Mouse (Mus musculus): Measurements from ENCODE around the gene Cep170b. TPM values are rescaled to one million over a fixed set of nuclear protein-coding genes. Genes with fewer than 3 reads are reported as not detected.

The Cep170b gene
- polyA plus RNA-seq (2014; fragmentation: Illumina TruSeq; extraction: RNeasy Lipid Tissue Mini Kit (QIAGEN cat#74804); ENCODE audit: insufficient read depth, low read depth, low replicate concordance), result 15.9 TPM

DNA sequence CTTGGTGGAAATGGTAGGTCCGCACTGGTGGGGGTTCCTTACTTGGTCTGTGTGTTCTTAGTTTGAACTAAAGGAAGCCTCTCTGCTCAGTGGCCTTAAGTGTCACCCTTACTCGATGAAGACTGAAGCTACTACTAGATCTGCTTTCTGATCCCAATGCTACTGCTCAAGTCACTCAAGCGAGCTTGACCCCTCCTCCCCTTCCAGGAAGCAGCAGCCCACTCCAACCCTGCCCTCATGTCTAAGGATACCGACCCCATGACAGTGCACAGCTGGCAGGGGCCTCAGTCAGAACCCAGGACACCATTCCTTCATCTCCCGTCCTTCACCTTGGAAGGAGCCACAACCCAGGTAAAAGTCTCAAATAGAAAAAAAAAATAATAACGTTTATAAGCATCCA lies at the start of gene Cep170b:
Cep170b (plus strand) TSS at position 240 of the 400 bp plus-strand sequence.

DNA sequence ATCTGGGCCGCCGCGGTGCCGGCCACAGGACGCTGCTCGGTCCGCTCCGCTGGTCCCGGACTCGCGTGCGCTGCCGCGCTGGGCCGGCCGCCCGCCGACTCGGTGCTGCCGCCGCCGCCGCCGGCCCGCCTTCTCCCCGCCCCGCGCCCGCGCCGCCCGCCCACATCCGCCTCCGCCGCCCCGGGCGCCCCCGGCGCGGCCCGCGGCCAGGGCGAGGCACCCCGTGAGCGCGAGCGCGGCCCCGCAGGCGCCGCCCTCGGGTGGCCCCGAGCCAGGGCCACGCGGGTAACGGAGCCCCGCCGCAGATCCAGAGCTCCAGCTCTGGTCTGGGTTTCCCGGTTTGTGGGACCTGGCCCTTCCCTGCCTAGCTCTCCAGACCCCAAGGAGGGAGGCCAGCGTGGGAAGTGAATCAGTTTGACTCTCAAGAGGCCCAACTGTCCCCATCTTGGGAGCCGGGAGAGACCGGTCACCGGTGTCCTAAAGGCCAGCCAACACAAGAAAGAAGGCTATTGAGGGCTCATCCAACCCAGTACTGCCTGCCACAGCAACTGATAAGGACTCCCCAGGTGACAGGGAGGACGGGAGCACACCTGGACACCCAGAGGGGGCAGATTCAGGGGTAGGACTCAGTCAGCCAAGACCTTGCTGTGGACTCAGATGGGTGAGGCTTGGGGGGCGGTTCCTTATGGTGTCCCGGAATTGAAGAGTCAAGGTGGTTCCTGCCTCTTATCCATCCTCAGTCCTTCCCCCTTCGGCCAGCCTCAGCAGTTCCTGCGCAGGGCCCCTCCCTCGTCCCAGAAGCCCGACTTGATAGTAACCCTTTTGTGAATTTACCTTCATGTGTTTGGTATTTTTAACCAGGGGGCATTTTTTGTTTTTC lies 45.9 kb upstream of the Cep170b start, which contains the start of gene Akt1:
Akt1 (minus strand) TSS at position 753 of the 880 bp plus-strand sequence.

GRCm38 (mm10) chr12:112678555-112679026 lies 41.7 kb upstream of the Cep170b start, which contains the start of gene Zbtb42:
TSS of gene Zbtb42 (plus strand) at chr12:112678828.

GRCm38 (mm10) chr12:112760154-112760926 lies 40.1 kb downstream of the Cep170b start, which contains the start of gene Pld4:
TSS of gene Pld4 (plus strand) at chr12:112760655.

Other genes with a start within 250 kb of the Cep170b start
- 2.6 TPM for gene A530016L24Rik, start 231.0 kb upstream of the Cep170b start, polyA plus RNA-seq (2014; fragmentation: Illumina TruSeq; extraction: RNeasy Lipid Tissue Mini Kit (QIAGEN cat#74804); ENCODE audit: insufficient read depth, low read depth, low replicate concordance)
- gene Tmem179, start 203.7 kb upstream of the Cep170b start, polyA plus RNA-seq (2014; fragmentation: Illumina TruSeq; extraction: RNeasy Lipid Tissue Mini Kit (QIAGEN cat#74804); ENCODE audit: insufficient read depth, low read depth, low replicate concordance), result not detected
- gene Inf2, start 131.7 kb upstream of the Cep170b start, polyA plus RNA-seq (2014; fragmentation: Illumina TruSeq; extraction: RNeasy Lipid Tissue Mini Kit (QIAGEN cat#74804); ENCODE audit: insufficient read depth, low read depth, low replicate concordance), result 13.3 TPM
- 17.3 TPM for gene Adssl1, start 100.4 kb upstream of the Cep170b start, polyA plus RNA-seq (2014; fragmentation: Illumina TruSeq; extraction: RNeasy Lipid Tissue Mini Kit (QIAGEN cat#74804); ENCODE audit: insufficient read depth, low read depth, low replicate concordance)
- 64.2 TPM for gene Siva1, start 75.8 kb upstream of the Cep170b start, polyA plus RNA-seq (2014; fragmentation: Illumina TruSeq; extraction: RNeasy Lipid Tissue Mini Kit (QIAGEN cat#74804); ENCODE audit: insufficient read depth, low read depth, low replicate concordance)
- gene Akt1, start 45.6 kb upstream of the Cep170b start, polyA plus RNA-seq (2014; fragmentation: Illumina TruSeq; extraction: RNeasy Lipid Tissue Mini Kit (QIAGEN cat#74804); ENCODE audit: insufficient read depth, low read depth, low replicate concordance), result 81.3 TPM
- gene Zbtb42, start 41.6 kb upstream of the Cep170b start, polyA plus RNA-seq (2014; fragmentation: Illumina TruSeq; extraction: RNeasy Lipid Tissue Mini Kit (QIAGEN cat#74804); ENCODE audit: insufficient read depth, low read depth, low replicate concordance), result 11.6 TPM
- 32.1 TPM for gene Pld4, start 40.2 kb downstream of the Cep170b start, polyA plus RNA-seq (2014; fragmentation: Illumina TruSeq; extraction: RNeasy Lipid Tissue Mini Kit (QIAGEN cat#74804); ENCODE audit: insufficient read depth, low read depth, low replicate concordance)
- 4.5 TPM for gene Ahnak2, start 82.2 kb downstream of the Cep170b start, polyA plus RNA-seq (2014; fragmentation: Illumina TruSeq; extraction: RNeasy Lipid Tissue Mini Kit (QIAGEN cat#74804); ENCODE audit: insufficient read depth, low read depth, low replicate concordance)
- gene Clba1, start 88.5 kb downstream of the Cep170b start, polyA plus RNA-seq (2014; fragmentation: Illumina TruSeq; extraction: RNeasy Lipid Tissue Mini Kit (QIAGEN cat#74804); ENCODE audit: insufficient read depth, low read depth, low replicate concordance), result 9.5 TPM
- 13.5 TPM for gene Cdca4, start 109.0 kb downstream of the Cep170b start, polyA plus RNA-seq (2014; fragmentation: Illumina TruSeq; extraction: RNeasy Lipid Tissue Mini Kit (QIAGEN cat#74804); ENCODE audit: insufficient read depth, low read depth, low replicate concordance)
- gene Gpr132, start 147.8 kb downstream of the Cep170b start, polyA plus RNA-seq (2014; fragmentation: Illumina TruSeq; extraction: RNeasy Lipid Tissue Mini Kit (QIAGEN cat#74804); ENCODE audit: insufficient read depth, low read depth, low replicate concordance), result 4.4 TPM
- gene Jag2, start 209.3 kb downstream of the Cep170b start, polyA plus RNA-seq (2014; fragmentation: Illumina TruSeq; extraction: RNeasy Lipid Tissue Mini Kit (QIAGEN cat#74804); ENCODE audit: insufficient read depth, low read depth, low replicate concordance), result 7.1 TPM
- gene Nudt14, start 221.7 kb downstream of the Cep170b start, polyA plus RNA-seq (2014; fragmentation: Illumina TruSeq; extraction: RNeasy Lipid Tissue Mini Kit (QIAGEN cat#74804); ENCODE audit: insufficient read depth, low read depth, low replicate concordance), result 42.2 TPM

All from lung, adult 10 weeks (tissue).